Mouse (Mus musculus): ENCODE results near the gene Herc6. TPM values are rescaled to one million over a fixed set of nuclear protein-coding genes. Genes with fewer than 3 reads are reported as not detected.

The Herc6 gene
- polyA plus RNA-seq, 2 experiments = 2.3 to 3.7 TPM

DNA sequence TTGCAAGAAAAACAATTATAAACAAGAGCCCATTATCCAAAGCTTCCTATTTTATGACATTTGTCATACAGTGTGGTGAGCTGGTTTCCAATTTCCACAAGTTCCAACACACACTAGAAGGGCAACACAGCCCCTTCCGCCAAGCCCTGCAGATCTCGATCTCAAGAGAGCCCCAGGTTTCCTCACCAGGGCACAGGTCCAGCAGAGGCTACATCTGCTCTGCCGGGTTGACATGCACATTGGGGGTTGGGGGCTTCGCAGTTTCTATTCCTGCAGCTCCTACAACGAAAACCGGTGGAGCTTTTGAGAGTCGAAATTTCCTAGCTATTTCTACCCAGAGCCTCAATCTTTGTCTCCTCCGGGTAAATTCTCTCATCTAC lies 46.6 kb upstream of the Herc6 start:
- Histone ChIP-seq H3K4me1 (replicated peaks; ENCODE audit: control insufficient read depth in 2 of 2, insufficient read depth in 2 of 2, low read length in 1 of 2) (peaks cover 0 to 11% of the 10 kb centered on the region in 2 experiments; a peak in 2 of 4 replicates), H3K27ac (no peak overlapping the region), H3K4me2 (ENCODE audit: low read depth) (peak overlapping the region; percentile 74), H3K9me3 (ENCODE audit: control insufficient read depth, low read length) (no peaks in the 10 kb centered on the region), H3K9ac (replicated peaks) (no peak overlapping the region), H3K4me3 (ENCODE audit: insufficient read depth in 1 of 2, low read depth in 2 of 2, low read length in 2 of 2) (peak overlapping the region; percentile 60 to 95), H3K36me3 (replicated peaks; ENCODE audit: control insufficient read depth, insufficient read depth, low read depth) (no peaks in the 10 kb centered on the region), H3K27me3 (ENCODE audit: control insufficient read depth, insufficient read depth, low read length) (no peaks in the 10 kb centered on the region)
- DNase-seq (ENCODE audit: low read depth in 3 of 3, low spot score in 3 of 3) = no peak
- ATAC-seq (ENCODE audit: insufficient read depth) = no peak
- 6% methylated on average over 8 of the region's 8 CpGs for WGBS (ENCODE audit: insufficient replicate concordance)
- TF ChIP-seq CTCF (IDR thresholded peaks at IDR 0.05; ENCODE audit: low read depth) (no peak), EP300 (IDR thresholded peaks at IDR 0.05; ENCODE audit: low read depth) (no peak)

DNA sequence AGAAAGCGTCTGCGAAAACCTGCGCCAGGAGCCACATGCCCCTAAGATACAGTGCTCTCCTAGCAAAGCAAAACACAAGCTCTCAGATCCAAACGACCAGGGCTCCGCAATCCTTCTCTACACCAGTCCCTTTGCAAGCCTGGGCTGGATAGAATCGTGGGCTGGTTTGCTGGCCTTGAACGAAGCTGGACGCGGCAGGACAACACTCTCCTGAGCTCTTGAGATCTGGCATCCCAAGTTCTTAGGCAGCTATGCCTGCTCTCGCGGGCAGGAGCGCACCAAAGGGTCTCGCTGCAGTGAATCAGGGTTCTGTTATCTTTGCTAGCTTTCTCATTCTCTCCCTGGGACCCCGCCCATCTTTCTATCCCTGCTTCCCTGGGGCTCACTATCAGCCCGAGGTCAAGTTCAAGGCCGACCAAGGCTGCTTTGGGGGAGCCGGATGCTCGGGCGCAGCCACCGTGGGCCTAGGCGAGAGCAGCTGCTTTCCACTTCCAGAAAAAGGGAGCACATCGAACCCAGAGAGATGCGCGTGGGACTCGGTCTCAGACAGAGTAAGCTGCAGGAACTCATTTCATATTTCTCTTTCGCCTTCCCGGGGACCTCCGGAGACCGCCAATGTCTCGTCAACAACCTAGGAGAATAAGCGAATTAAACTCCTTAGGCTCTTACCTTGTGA lies 46.1 kb upstream of the Herc6 start:
- Histone ChIP-seq H3K4me1 (replicated peaks; ENCODE audit: control insufficient read depth in 2 of 2, insufficient read depth in 2 of 2, low read length in 1 of 2) (peaks cover 0 to 11% of the 10 kb centered on the region in 2 experiments; a peak in 2 of 4 replicates), H3K4me3 (ENCODE audit: insufficient read depth in 1 of 2, low read depth in 2 of 2, low read length in 2 of 2) (peak overlapping the region; percentile 60 to 95), H3K9me3 (ENCODE audit: control insufficient read depth, low read length) (no peaks in the 10 kb centered on the region), H3K4me2 (ENCODE audit: low read depth) (peak overlapping the region; percentile 74), H3K9ac (replicated peaks) (peak overlapping the region; percentile 15), H3K27ac (no peak overlapping the region), H3K36me3 (replicated peaks; ENCODE audit: control insufficient read depth, insufficient read depth, low read depth) (no peaks in the 10 kb centered on the region), H3K27me3 (ENCODE audit: control insufficient read depth, insufficient read depth, low read length) (no peaks in the 10 kb centered on the region)
- TF ChIP-seq EP300 (IDR thresholded peaks at IDR 0.05; ENCODE audit: low read depth) (no peak), CTCF (IDR thresholded peaks at IDR 0.05; ENCODE audit: low read depth) (no peak)
- DNase-seq (ENCODE audit: low read depth in 3 of 3, low spot score in 3 of 3) (no peak), ATAC-seq (ENCODE audit: insufficient read depth) (peak; percentile 21)
- 1% methylated on average over 31 of the region's 31 CpGs for WGBS (ENCODE audit: insufficient replicate concordance)

DNA sequence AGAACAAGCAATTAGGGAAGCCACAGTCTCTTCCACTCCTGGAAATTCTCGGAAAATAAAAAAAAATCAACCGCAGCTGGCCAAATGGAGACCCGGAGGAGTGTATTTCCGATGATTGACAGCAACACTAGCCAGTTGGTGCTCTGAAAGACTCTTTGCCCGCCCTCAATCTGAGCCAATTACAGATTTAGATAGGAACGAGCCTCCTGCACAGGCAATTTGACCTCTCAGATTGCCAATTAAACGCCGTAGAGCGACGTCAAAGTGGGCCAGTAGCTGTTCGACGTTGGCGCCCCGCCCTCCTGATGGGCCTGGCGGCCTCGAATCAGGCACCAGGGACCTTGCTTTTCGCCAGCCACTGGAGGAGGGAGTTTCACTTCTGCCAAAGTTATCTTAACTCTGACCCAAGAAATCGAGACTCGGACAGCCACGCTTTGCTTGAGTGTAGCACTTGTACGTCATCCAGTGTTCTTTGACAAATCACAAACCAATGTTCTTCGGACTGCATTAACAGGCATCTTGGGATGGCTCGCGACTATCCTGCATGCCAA lies 45.3 kb upstream of the Herc6 start, which contains the start of gene Ppm1k:
Gene Ppm1k, minus strand, starts transcription at position 83 of the 551 bp plus-strand sequence.
- Histone ChIP-seq H3K9ac (replicated peaks) (peak within 1 kb of the TSS; percentile 43), H3K4me1 (replicated peaks; ENCODE audit: control insufficient read depth in 2 of 2, insufficient read depth in 2 of 2, low read length in 1 of 2) (peaks cover 0 to 11% of the 10 kb centered on the region in 2 experiments; a peak in 2 of 4 replicates), H3K4me3 (ENCODE audit: insufficient read depth in 1 of 2, low read depth in 2 of 2, low read length in 2 of 2) (peak within 1 kb of the TSS; percentile 60 to 95), H3K9me3 (ENCODE audit: control insufficient read depth, low read length) (no peaks in the 10 kb centered on the region), H3K4me2 (ENCODE audit: low read depth) (peak within 1 kb of the TSS; percentile 74), H3K36me3 (replicated peaks; ENCODE audit: control insufficient read depth, insufficient read depth, low read depth) (no peaks in the 10 kb centered on the region), H3K27me3 (ENCODE audit: control insufficient read depth, insufficient read depth, low read length) (no peaks in the 10 kb centered on the region), H3K27ac (no peak within 1 kb of the TSS; the same call in 1 of the 2 replicates)
- under 1% methylated on average over 24 of the region's 24 CpGs for WGBS (ENCODE audit: insufficient replicate concordance)
- TF ChIP-seq CTCF (IDR thresholded peaks at IDR 0.05; ENCODE audit: low read depth) (no peak), EP300 (IDR thresholded peaks at IDR 0.05; ENCODE audit: low read depth) (no peak)
- peak; percentile 95 for ATAC-seq (ENCODE audit: insufficient read depth)
- peak; percentile 89 to 91 (median 91) for DNase-seq (ENCODE audit: low read depth in 3 of 3, low spot score in 3 of 3)

DNA sequence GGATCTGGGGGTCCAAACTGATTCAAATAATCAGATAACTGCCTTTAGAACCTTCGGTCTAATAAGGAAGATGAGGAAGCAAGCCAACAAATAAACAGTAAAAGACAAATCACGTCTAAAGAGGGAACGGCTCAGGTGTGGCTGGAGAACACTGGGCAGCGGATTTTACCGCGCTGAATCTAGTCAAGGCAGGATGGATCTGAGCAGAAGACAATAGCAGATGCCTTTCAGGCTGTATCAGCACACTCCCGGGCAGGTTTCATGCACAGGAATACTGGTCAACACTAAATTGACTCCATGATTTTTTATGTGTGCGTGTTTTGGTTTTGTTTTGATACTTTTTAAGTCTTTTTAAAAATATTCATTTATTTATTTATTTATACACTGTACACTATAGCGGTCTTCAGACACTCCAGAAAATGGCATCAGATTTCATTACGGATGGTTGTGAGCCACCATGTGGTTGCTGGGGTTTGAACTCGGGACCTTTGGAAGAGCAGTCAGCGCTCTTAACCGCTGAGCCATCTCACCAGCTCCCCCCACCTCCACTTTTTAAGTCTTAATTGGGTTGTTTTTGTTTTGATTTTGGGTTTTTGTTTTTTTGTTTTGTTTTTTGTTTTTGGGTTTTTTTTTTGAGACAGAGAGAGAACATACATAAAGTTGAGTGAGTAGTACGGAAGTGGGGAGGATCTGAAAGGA lies 44.7 kb upstream of the Herc6 start:
- WGBS (ENCODE audit: insufficient replicate concordance) = 21% methylated on average over 14 of the region's 14 CpGs
- TF ChIP-seq CTCF (IDR thresholded peaks at IDR 0.05; ENCODE audit: low read depth) (no peak), EP300 (IDR thresholded peaks at IDR 0.05; ENCODE audit: low read depth) (no peak)
- no peaks in the 10 kb centered on the region for H3K9me3 ChIP-seq (ENCODE audit: control insufficient read depth, low read length)
- H3K4me3 ChIP-seq (ENCODE audit: insufficient read depth in 1 of 2, low read depth in 2 of 2, low read length in 2 of 2) = peak overlapping the region; percentile 60 to 95
- DNase-seq (ENCODE audit: low read depth in 3 of 3, low spot score in 3 of 3) (no peak), ATAC-seq (ENCODE audit: insufficient read depth) (peak; percentile 19; the same call in 1 of the 2 replicates)
- H3K36me3 ChIP-seq (replicated peaks; ENCODE audit: control insufficient read depth, insufficient read depth, low read depth) = no peaks in the 10 kb centered on the region
- H3K27me3 ChIP-seq (ENCODE audit: control insufficient read depth, insufficient read depth, low read length) = no peaks in the 10 kb centered on the region
- no peak overlapping the region; the same call in 1 of the 2 replicates for H3K27ac ChIP-seq
- H3K4me2 ChIP-seq (ENCODE audit: low read depth) = peak overlapping the region; percentile 74
- H3K4me1 ChIP-seq (replicated peaks; ENCODE audit: control insufficient read depth in 2 of 2, insufficient read depth in 2 of 2, low read length in 1 of 2) = peaks cover 0 to 11% of the 10 kb centered on the region in 2 experiments; a peak in 2 of 4 replicates
- H3K9ac ChIP-seq (replicated peaks) = peak overlapping the region; percentile 43

DNA sequence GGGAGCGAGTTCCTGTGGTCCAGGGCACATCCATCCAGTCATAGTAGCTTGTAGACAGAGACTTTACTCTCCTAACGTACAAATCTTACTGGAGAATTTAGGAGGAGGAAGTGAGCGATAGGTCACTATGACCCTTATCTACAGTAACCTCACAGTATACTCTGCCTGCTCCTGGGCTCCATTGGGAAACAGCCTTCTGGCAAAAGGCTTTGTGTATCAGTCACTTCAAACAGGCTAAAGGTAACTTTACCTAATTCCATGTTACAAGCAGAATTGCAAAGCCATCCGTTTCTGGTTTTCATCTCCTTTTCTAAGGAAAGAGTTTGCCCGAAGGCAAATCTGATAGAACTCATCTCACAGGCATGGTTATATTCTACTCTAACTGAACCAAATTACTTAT lies 42.9 kb upstream of the Herc6 start:
- H3K9ac ChIP-seq (replicated peaks) = no peak overlapping the region
- ATAC-seq (ENCODE audit: insufficient read depth) = no peak
- H3K4me3 ChIP-seq (ENCODE audit: insufficient read depth in 1 of 2, low read depth in 2 of 2, low read length in 2 of 2) = no peak overlapping the region
- H3K4me2 ChIP-seq (ENCODE audit: low read depth) = no peak overlapping the region
- peaks cover 0 to 13% of the 10 kb centered on the region in 2 experiments; a peak in 3 of 4 replicates for H3K4me1 ChIP-seq (replicated peaks; ENCODE audit: control insufficient read depth in 2 of 2, insufficient read depth in 2 of 2, low read length in 1 of 2)
- no peaks in the 10 kb centered on the region for H3K27me3 ChIP-seq (ENCODE audit: control insufficient read depth, insufficient read depth, low read length)
- DNase-seq (ENCODE audit: low read depth in 3 of 3, low spot score in 3 of 3) = no peak
- TF ChIP-seq EP300 (IDR thresholded peaks at IDR 0.05; ENCODE audit: low read depth) = no peak
- no peak for TF ChIP-seq CTCF (IDR thresholded peaks at IDR 0.05; ENCODE audit: low read depth)
- no peaks in the 10 kb centered on the region for H3K36me3 ChIP-seq (replicated peaks; ENCODE audit: control insufficient read depth, insufficient read depth, low read depth)
- H3K9me3 ChIP-seq (ENCODE audit: control insufficient read depth, low read length) = no peaks in the 10 kb centered on the region
- 52% methylated on average over 5 of the region's 5 CpGs for WGBS (ENCODE audit: insufficient replicate concordance)
- no peak overlapping the region for H3K27ac ChIP-seq
